33 mouse cellular contexts compared by ENCODE assay signal in the genomic region with DNA sequence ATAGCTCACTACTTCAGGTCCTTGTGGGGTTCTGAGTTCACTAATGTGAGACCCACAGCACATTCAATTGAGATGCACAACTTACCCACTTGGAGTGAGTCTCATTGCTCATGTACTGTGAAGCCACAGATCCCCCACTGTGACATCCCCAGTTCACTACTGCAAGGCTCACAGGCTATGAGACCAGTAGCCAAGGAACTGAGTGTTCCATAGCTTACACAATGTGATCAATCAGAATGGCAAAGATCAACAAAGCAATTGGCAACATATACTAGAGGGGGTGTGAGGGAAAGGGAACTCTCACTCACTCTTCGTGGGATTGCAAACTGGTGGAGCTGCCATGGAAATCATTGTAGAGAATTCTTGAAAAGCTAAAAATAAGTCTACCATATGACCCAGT. TPM values are rescaled to one million over a fixed set of nuclear protein-coding genes. Genes with fewer than 3 reads are reported as not detected.
"Had no signal": no experiment of that assay in that cellular context is flagged by ENCODE, and none has a peak within 500 bp of the region (broad histone marks: within the 10 kb centered on the region; RNA-seq: fewer than 3 reads in every experiment).

No protein-coding gene starts in this region.

- H3K4me2 ChIP-seq: embryonic facial prominence, embryonic 12.5 days; embryonic facial prominence, embryonic 13.5 days; embryonic facial prominence, embryonic 15.5 days; forebrain, embryonic 12.5 days; forebrain, embryonic 13.5 days; forebrain, embryonic 15.5 days had no signal

- H3K4me1 ChIP-seq: embryonic facial prominence, embryonic 12.5 days; embryonic facial prominence, embryonic 13.5 days; embryonic facial prominence, embryonic 15.5 days; forebrain, embryonic 10.5 days; forebrain, embryonic 12.5 days; forebrain, embryonic 13.5 days; forebrain, embryonic 15.5 days had no signal

- H3K27me3 ChIP-seq: embryonic facial prominence, embryonic 12.5 days; embryonic facial prominence, embryonic 13.5 days; embryonic facial prominence, embryonic 15.5 days; forebrain, embryonic 12.5 days; forebrain, embryonic 13.5 days; forebrain, embryonic 15.5 days had no signal

- H3K4me3 ChIP-seq: embryonic facial prominence, embryonic 10.5 days; embryonic facial prominence, embryonic 12.5 days; embryonic facial prominence, embryonic 13.5 days; embryonic facial prominence, embryonic 15.5 days; erythroblast, embryonic 14.5 days; forebrain, embryonic 10.5 days; forebrain, embryonic 12.5 days; forebrain, embryonic 13.5 days; forebrain, embryonic 15.5 days; gastrocnemius, adult 2 months had no signal

- ATAC-seq: forebrain, embryonic 13.5 days; forebrain, embryonic 14.5 days; forebrain, embryonic 15.5 days; forebrain, embryonic 16.5 days; forebrain, postnatal 0 days had no signal

- DNase-seq: cerebellum, adult 18-20 months; cerebellum, adult 2 months; cerebellum, adult 8-10 months; cerebellum, adult 9-10 months; cerebellum, adult 9-11 months; cerebellum, postnatal 10 days; cerebellum, postnatal 14 days; cerebellum, postnatal 25 days; cerebellum, postnatal 36 days; embryo, embryonic 11 days; forebrain, postnatal 0 days; gastrocnemius, adult 2 months; gastrocnemius, postnatal 10 days; gastrocnemius, postnatal 14 days; gastrocnemius, postnatal 25 days; gastrocnemius, postnatal 36 days; heart, adult 18-20 months had no signal

- H3K27ac ChIP-seq: embryonic facial prominence, embryonic 10.5 days; embryonic facial prominence, embryonic 12.5 days; embryonic facial prominence, embryonic 13.5 days; embryonic facial prominence, embryonic 15.5 days; forebrain, embryonic 10.5 days; forebrain, embryonic 12.5 days; forebrain, embryonic 13.5 days; forebrain, embryonic 15.5 days; gastrocnemius, adult 2 months had no signal

- H3K9me3 ChIP-seq: embryonic facial prominence, embryonic 10.5 days; embryonic facial prominence, embryonic 12.5 days; embryonic facial prominence, embryonic 13.5 days; embryonic facial prominence, embryonic 15.5 days; forebrain, embryonic 10.5 days; forebrain, embryonic 12.5 days; forebrain, embryonic 13.5 days; forebrain, embryonic 15.5 days had no signal

- H3K36me3 ChIP-seq: embryonic facial prominence, embryonic 10.5 days; embryonic facial prominence, embryonic 12.5 days; embryonic facial prominence, embryonic 13.5 days; embryonic facial prominence, embryonic 15.5 days; forebrain, embryonic 10.5 days; forebrain, embryonic 12.5 days; forebrain, embryonic 15.5 days had no signal

- H3K9ac ChIP-seq: embryonic facial prominence, embryonic 12.5 days; embryonic facial prominence, embryonic 13.5 days; embryonic facial prominence, embryonic 15.5 days; forebrain, embryonic 12.5 days; forebrain, embryonic 13.5 days; forebrain, embryonic 15.5 days; forebrain, postnatal 0 days had no signal

RNA-seq across cellular contexts. Expression of a gene that starts 33.5 kb away (rescaled TPM):
- polyA plus RNA-seq: cerebellum, adult 2 months; cortical plate, adult 2 months; embryonic facial prominence, embryonic 10.5 days; embryonic facial prominence, embryonic 11.5 days; embryonic facial prominence, embryonic 12.5 days; embryonic facial prominence, embryonic 13.5 days; embryonic facial prominence, embryonic 14.5 days; embryonic facial prominence, embryonic 15.5 days; erythroblast, embryonic 14.5 days; forebrain, embryonic 10.5 days; forebrain, embryonic 11.5 days; forebrain, embryonic 12.5 days; forebrain, embryonic 13.5 days; forebrain, embryonic 14.5 days; forebrain, embryonic 15.5 days; forebrain, embryonic 16.5 days; forebrain, postnatal 0 days; gonadal fat pad, adult 2 months had no signal
